Mouse (Mus musculus) monocyte, adult 2 months (primary cell): ENCODE measurements around the gene Havcr1.
"Not testable (repeated sequence)": the region's sequence is repeated elsewhere in the genome, so short reads cannot be mapped to it uniquely, and the experiment has no call there.

Source experiments
- DNase-seq, 2 experiments: peaks; one replicate each; pipeline ENCODE4 v3.0.0; 2022; ENCODE audit warnings: low spot score in 2 of 2, low read depth in 1 of 2

The Havcr1 gene

GRCm38 (mm10) chr11:46735076-46735475, at the start of gene Havcr1:
Gene Havcr1 (plus strand): TSS chr11:46735080.
- DNase-seq, result not testable (repeated sequence)

GRCm38 (mm10) chr11:46690136-46690535, 44.7 kb upstream of the Havcr1 start:
- no peak for DNase-seq

- not testable (repeated sequence) for DNase-seq
Observed at GRCm38 (mm10) chr11:46695849-46696248, 39.0 kb upstream of the Havcr1 start.

DNA sequence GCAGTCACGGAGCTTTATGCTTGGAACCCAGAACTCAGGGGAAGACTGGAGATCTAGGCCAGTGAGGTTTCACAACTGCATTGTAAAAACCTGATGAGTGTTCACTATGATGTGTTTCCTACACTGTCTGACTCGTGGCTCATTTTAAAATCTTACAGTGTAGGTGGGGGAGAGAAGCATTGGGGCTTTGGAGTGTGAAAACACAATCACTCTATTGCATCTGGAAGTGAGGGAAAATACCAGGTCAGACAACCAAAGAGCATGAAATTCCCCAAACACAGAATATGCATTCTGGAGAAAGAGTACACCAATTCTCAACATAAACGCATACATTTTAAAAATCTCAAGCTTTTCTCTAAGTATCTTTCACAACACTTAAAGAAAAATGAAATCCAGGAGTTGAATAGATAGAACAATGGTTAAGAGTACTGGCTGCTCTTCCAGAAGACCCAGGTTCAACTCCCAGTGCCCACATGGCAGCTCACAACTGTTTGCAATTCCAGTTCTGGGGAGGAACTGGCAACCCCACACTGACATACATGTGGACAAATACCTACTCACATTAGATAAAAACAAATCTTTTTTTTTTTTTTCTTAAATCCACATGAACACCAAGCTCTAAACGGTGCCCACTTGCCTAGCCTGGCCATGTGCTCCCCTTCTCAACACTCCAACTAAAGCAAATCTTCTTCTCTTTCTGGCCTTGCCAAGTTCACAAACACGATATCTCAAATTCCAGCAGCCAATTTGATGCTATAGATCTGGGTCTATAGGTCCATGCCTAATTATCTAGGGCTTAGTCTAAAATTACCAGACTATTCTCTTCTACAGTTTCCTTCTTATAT, 37.2 kb upstream of the Havcr1 start:
- no peak for DNase-seq

GRCm38 (mm10) chr11:46698278-46698655, 36.6 kb upstream of the Havcr1 start:
- DNase-seq, result no peak

DNA sequence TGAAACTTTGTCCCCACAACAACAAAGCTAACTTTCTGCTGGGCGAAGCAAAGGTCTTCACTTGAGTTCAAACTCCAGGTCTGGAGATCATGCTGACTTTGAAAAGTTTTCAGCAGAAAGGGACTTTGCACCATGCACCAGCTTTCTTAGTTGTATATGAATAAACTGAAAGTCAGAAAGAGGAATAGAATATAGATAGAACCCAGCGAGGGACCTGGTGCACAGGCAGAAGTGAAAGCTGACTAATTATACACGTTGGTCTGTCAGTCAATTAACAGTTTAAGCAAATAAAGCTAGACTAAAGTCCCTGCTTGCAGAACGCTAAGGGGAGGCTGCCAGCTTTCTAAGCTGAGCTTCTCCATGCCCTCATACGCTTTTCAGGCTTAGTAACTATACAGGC, 36.0 kb upstream of the Havcr1 start:
- DNase-seq, result no peak

DNA sequence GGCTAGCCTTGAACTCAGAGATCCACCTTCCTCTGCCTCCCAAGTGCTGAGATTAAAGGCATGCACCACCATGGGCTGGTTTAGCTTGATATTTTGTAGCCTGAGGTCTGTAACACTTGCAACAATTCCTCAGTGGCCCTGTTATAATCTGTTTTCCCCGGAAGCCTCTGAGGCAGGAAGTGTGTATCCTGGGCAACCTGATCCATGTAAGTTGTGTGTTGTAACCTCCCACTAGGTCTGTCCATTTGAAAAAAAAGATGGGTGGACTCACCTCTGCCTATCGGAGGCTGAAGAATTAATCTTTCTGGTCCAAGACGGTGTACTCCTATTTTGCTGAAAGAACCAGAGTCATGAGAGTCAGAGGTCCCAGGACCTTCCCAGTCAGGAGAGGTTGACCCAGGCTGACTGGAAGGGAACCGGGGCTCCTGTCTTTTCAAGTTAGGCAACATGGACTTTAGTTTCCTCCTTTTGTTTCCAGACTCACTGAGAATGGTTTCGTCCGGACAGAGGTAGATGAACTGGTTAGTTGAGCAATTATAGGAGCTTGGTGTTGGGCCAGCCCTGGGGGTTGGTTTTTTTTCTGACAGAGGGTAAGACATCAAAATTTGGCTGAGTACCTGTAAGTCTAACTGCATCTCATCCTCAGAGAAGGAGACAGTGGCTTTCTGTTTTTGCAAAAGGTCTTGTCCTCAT, 28.1 kb upstream of the Havcr1 start, which contains the start of gene Timd2:
Gene Timd2 (minus strand): TSS at position 398 of the 693 bp plus-strand sequence.
- no peak for DNase-seq

GRCm38 (mm10) chr11:46731541-46732070, 3.3 kb upstream of the Havcr1 start:
- DNase-seq, result no peak

GRCm38 (mm10) chr11:46733242-46733789, 1.6 kb upstream of the Havcr1 start:
- DNase-seq, result no peak

- DNase-seq, result no peak
Observed at GRCm38 (mm10) chr11:46734617-46735016, 263 bp upstream of the Havcr1 start.

DNA sequence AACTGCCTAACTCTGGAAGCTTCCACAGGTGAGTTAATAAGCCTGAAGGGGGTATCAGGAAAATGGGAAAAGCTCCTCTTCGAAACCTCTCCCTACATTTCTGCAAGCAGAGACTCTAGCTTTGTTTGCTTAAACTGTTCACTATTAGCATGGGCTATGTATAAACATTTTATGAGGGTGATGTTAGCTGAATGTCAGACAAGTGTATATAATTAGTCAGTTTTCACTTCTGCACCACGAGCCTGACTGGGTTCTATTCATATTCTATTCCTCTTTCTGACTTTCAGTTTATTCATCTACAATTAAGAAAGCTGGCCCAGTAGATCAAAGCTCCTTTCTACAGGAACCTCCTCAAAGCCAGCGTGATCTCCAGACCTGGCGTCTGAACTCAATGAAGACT, 4.6 kb downstream of the Havcr1 start:
- no peak for DNase-seq

DNA sequence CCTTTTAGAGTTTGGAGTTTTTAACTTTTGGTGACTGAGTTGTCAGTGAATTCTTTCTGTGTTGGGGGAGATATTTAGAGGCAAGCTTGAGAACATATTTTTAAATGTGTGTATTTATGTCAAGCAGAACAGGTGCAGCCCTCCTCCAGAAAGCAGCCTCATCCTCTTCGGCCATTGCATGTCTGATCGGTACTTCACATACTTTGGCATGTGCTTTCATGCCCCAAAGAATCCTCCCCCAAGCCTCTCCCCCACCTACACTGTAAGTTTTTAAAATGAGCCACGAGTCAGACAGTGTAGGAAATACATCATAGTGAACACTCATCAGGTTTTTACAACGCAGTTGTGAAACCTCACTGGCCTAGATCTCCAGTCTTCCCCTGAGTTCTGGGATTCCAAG, 6.0 kb downstream of the Havcr1 start:
- DNase-seq, result no peak

GRCm38 (mm10) chr11:46741716-46742115, 6.8 kb downstream of the Havcr1 start:
- no peak for DNase-seq

DNA sequence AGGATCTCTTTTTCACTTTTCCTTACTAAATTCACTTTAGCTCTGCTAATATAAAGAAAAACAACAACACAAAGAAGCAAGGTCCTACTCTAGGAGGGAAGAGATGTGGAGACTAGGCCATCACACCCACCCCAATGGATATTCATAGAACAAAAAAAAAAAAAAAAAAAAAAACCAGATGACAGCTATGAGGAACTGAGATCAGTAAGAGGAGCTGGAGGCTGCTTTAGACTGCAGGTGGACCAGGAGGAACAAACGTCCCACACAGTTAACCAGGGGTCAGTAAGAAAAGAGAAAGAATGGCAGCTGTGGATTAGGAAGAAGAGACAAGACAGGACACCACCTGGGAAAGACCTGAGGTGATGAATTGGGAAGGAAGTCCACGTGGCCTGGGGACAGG, 13.1 kb downstream of the Havcr1 start:
- no peak for DNase-seq

- no peak for DNase-seq
Observed at GRCm38 (mm10) chr11:46753662-46754061, 18.8 kb downstream of the Havcr1 start.

- no peak for DNase-seq
Observed at GRCm38 (mm10) chr11:46754669-46755068, 19.8 kb downstream of the Havcr1 start.

DNA sequence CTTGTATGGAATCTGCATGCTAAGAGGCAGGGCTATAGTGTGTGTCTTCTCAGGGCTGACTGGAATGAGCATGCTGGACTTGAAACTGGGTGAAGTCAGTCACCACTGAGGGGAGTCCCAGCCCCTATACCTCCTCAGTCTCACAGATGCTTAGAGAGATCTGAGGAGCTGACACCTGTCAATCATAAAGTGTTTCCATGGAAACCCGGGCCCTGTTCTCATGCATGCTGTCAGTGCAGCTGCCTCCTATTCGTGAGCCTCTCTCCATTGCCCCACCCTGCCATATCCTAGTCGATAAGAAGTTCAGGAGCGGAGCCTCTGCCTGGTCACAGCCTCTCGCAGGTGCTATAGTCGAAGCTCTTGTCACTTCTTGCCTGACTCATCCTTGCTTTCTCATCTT, 20.8 kb downstream of the Havcr1 start:
- DNase-seq, result not testable (repeated sequence)

DNA sequence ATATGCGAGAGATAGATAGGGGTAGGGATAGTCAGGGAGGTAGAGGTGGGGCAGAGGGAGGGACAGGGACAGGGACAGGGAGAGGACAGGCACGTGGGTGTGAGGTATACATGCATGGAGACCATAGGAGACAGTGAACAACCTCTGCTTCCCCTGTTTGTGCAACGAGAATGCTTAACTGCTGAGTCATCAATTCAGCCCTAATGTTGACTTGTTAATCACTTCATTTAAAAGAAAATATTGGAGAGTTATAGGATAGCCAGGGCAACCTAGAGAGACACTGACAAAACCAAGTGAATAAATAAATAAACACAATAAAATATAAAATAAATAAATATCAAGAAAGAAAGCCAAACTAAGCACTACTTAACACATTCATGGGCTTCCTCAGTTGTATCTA, 42.0 kb downstream of the Havcr1 start:
- no peak for DNase-seq

GRCm38 (mm10) chr11:46779811-46780210, 44.9 kb downstream of the Havcr1 start:
- DNase-seq, result no peak

- DNase-seq, result no peak
Observed at GRCm38 (mm10) chr11:46804440-46804839, 69.6 kb downstream of the Havcr1 start.

- DNase-seq, result no peak
Observed at GRCm38 (mm10) chr11:46810511-46810910, 75.6 kb downstream of the Havcr1 start, which contains the start of gene Timd4. Gene Timd4 (plus strand): TSS chr11:46810800.

DNA sequence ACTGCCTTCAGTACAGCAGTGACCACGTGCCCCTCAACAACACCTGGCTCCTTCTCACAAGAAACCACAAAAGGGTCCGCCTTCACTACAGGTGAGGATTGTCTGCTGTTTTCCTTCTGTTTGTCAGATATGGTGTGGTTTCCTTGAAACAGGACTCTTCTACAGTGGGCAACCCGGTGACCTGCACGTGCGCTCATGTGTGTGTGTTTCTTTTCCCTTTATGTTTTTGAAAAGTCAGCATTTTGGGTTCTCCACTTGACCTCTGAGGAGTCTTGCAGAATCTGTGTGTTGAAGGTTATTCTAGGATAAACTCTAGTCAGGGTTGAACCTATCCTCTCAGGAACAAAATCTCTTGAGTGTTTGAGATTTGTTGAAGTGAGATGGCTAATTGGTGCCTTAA, 82.8 kb downstream of the Havcr1 start:
- DNase-seq, result no peak
